Mouse (Mus musculus) neural tube, embryonic 13.5 days (tissue): ENCODE results near the gene Trnp1. TPM values are rescaled to one million over a fixed set of nuclear protein-coding genes. Genes with fewer than 3 reads are reported as not detected.
"Not testable (repeated sequence)": the region's sequence is repeated elsewhere in the genome, so short reads cannot be mapped to it uniquely, and the experiment has no call there.

Experiments
- ATAC-seq: fragments of 200-750 bp; cut with Nextera tagmentation; 2 replicates; pipeline ENCODE4 v1.8.0; 2017; ENCODE audit warnings: low read depth, mild to moderate bottlenecking, moderate TSS enrichment, moderate library complexity
- H3K27ac ChIP-seq: fragments of 300-500 bp; sonication (generic); replicated peaks from 2 replicates; pipeline ENCODE4 v1.5.1; 2015; ENCODE audit warnings: moderate library complexity, mild to moderate bottlenecking, inconsistent platforms
- H3K27me3 ChIP-seq: fragments of 300-500 bp; sonication (generic); 2 replicates; pipeline ENCODE4 v1.6.1; 2015; ENCODE audit warnings: mild to moderate bottlenecking, inconsistent platforms
- H3K36me3 ChIP-seq: fragments of 300-500 bp; sonication (generic); 2 replicates; pipeline ENCODE4 v1.6.1; 2015; ENCODE audit warnings: mild to moderate bottlenecking, inconsistent platforms
- H3K4me1 ChIP-seq: fragments of 300-500 bp; sonication (generic); replicated peaks from 2 replicates; pipeline ENCODE4 v1.6.1; 2015; ENCODE audit warnings: inconsistent platforms
- H3K4me2 ChIP-seq: fragments of 300-500 bp; sonication (generic); 2 replicates; pipeline ENCODE4 v1.6.1; 2015; ENCODE audit warnings: inconsistent platforms, mild to moderate bottlenecking, moderate library complexity
- H3K4me3 ChIP-seq: fragments of 300-500 bp; sonication (generic); 2 replicates; pipeline ENCODE4 v1.5.1; 2015; ENCODE audit warnings: mild to moderate bottlenecking, inconsistent platforms
- H3K9ac ChIP-seq: fragments of 300-500 bp; sonication (generic); 2 replicates; pipeline ENCODE4 v1.6.1; 2015; ENCODE audit warnings: moderate library complexity, mild to moderate bottlenecking, inconsistent platforms
- H3K9me3 ChIP-seq: fragments of 300-500 bp; sonication (generic); 2 replicates; pipeline ENCODE4 v1.6.1; 2016; ENCODE audit warnings: inconsistent platforms
- WGBS: fragments of 180-500 bp; shearing (Covaris S2); methylation state at CpG from one replicate; pipeline ENCODE4 v1.1.7; 2015; 5-methylcytosine and 5-hydroxymethylcytosine counted together
- polyA plus RNA-seq: library from polyadenylated mRNA; unstranded; fragments of >200 nt; fragmentation: Nextera tagmentation; extraction: Ambion mirVana; gene quantifications from 2 replicates; pipeline ENCODE4 v1.2.1, GENCODE M21; 2015

The Trnp1 gene
- 5.0 and 6.7 TPM in 2 replicates for polyA plus RNA-seq

DNA sequence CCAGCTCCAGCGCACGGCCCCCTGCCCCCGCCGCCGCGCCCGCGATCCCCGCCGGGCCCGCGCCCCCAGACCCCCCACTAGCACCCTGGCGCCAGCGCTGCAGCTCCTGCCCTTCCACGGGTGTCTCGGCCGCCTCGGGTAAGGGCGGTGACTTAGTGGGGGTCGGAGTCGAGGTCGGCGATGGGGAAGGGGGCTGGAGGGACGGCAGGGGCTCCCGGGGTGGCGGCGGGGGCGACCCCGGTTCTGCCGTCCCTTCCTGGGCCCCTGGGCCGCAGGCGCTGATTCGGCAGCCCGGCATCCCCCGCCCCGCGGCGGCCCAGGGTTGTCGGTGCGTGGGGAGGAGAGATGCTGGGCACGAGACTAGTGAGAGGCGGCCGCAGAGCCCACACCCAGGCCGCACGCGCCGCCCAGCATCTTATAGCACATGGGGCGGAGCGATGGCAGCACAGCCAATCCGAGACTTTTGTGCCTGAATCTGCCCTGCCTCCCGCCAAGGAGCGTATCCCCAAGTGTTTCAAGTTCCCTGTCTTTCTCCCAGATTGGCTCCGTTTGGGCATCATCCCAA is at the start of gene Trnp1:
Gene Trnp1 (minus strand): TSS at position 391 of the 565 bp plus-strand sequence.
- H3K4me2 ChIP-seq, result peak within 1 kb of the TSS; percentile 98
- H3K27me3 ChIP-seq, result peaks cover 94% of the 10 kb centered on the region
- peak within 1 kb of the TSS; percentile 63 for H3K4me3 ChIP-seq
- WGBS, result under 1% methylated on average over 52 of the region's 53 CpGs
- ATAC-seq, result peak; percentile 93
- no peak within 1 kb of the TSS for H3K27ac ChIP-seq
- no peaks in the 10 kb centered on the region for H3K36me3 ChIP-seq
- peaks cover 32% of the 10 kb centered on the region for H3K4me1 ChIP-seq
- peak within 1 kb of the TSS; percentile 78 for H3K9ac ChIP-seq
- no peaks in the 10 kb centered on the region for H3K9me3 ChIP-seq

DNA sequence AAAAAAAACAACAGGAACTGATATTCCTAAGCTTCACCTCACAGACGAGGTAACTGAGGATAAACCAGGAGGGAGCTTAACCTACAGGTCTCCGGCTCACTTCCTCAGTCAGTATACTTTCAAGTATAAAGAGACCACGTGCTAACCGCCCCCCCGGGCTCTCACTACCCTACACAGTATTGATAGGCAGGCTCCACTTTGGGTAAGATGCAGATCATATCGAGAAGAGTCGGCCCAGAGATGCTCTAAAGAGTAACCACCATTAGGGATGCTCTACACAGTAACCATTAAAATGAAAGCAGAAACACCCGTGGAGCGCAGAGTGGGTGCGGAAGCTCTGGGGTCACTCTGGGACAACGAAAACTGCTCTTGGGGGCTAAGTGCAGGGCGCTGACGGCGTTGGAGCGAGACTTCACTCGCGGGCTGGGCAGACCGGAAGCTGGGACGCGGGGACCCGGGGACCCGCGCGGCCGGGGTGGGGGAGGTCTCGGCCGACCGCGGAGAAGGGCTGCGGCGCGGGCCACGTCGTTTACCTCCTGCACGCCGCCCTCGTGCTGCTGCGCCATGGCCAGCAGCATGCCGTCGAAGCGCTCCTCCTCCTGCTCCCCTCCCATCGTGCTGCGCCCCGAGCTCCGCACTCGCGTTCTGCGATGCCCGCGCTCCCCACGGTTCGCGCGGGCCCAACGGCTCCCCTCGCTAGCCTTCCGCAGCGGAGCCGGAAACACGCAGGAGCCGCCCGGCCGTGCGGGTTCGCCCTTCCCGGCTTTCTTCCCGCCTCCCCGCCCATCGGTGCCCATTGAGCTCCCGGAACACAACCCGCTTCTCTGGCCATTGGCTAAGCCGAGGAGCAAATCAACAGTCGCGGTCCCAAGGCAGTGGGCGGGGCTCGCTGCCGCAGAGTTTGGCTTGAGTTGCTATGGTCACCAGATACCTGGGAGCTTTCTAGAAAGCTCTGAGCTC is 47.2 kb upstream of the Trnp1 start, which contains the start of gene Nudc:
Gene Nudc (minus strand): TSS at position 725 of the 960 bp plus-strand sequence.
- ATAC-seq, result peak; percentile 99
- WGBS, result under 1% methylated on average over 59 of the region's 77 CpGs
- Histone ChIP-seq H3K4me2 (peak within 1 kb of the TSS; percentile 71), H3K27me3 (no peaks in the 10 kb centered on the region), H3K4me3 (peak within 1 kb of the TSS; percentile 83), H3K9me3 (no peaks in the 10 kb centered on the region), H3K27ac (peak within 1 kb of the TSS; percentile 77), H3K9ac (peak within 1 kb of the TSS; percentile 78), H3K4me1 (peaks cover 24% of the 10 kb centered on the region), H3K36me3 (peaks cover 29% of the 10 kb centered on the region)

DNA sequence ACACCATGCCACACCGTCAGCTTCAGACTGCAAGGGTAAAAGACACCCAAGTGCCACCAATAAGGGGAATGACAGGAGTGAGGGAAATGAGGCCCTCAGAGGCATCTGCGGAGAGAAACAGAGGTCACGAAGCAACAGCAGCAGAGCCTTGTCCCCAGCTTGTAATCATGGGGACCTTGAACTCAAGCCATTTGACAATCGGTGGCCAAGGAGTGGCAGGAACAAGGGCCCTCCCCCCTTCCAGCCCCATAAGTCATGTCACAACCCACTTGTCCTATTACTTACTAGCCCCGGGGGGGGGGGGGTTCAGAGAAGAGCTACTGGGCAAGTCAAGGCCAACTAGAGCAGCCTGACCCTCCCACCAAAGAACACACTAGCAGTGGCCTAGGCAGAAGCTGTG is 38.3 kb upstream of the Trnp1 start:
- Histone ChIP-seq H3K9ac (no peak overlapping the region), H3K36me3 (peaks cover 96% of the 10 kb centered on the region), H3K27ac (no peak overlapping the region), H3K4me1 (no peaks in the 10 kb centered on the region), H3K27me3 (no peaks in the 10 kb centered on the region), H3K9me3 (no peaks in the 10 kb centered on the region), H3K4me3 (no peak overlapping the region), H3K4me2 (no peak overlapping the region)
- WGBS, result 90% methylated on average over 5 of the region's 5 CpGs
- ATAC-seq, result no peak

DNA sequence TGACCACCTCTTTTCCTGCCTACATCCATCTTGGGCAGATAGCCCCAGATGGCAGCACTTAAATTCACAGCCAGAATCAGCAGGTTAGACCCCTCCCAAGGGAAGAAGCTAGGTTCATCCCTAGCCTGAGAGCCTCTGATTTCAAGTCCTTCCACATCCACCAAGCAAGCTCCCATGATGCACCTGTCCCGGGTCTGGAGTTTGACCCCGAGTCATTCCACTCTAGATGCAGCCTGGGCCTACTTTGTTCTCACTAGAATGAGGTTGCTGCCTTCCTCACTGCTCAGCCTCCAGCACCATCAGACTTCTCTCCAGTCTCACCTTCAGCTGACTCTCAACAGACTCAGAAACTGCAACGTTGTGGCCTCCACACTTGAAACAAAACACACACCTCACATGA is 37.7 kb upstream of the Trnp1 start:
- ATAC-seq, result no peak
- Histone ChIP-seq H3K27me3 (no peaks in the 10 kb centered on the region), H3K36me3 (peaks cover 96% of the 10 kb centered on the region), H3K27ac (no peak overlapping the region), H3K4me1 (no peaks in the 10 kb centered on the region), H3K4me3 (no peak overlapping the region), H3K4me2 (no peak overlapping the region), H3K9ac (no peak overlapping the region), H3K9me3 (no peaks in the 10 kb centered on the region)
- 85% methylated on average over 3 of the region's 3 CpGs for WGBS

DNA sequence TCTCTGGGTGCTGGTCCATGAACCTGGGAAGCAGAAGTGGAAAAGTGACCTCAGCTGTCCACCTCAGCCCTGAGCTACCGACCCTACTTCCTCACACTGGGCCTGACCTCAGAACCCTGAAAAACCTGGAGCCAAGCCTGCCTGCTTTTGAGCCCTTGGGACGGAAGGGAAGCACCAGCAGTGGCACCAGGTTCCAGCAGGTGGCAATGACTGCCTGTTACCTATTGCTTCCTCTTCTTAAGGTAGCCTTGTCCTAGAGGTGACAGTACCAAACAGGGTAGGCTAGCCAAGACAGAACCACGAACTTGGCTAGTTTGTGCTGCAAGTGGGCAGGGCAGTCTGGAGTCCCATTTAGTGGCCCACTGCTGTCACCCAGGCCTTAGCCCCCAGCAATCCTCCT is 34.4 kb upstream of the Trnp1 start:
- Histone ChIP-seq H3K27ac (no peak overlapping the region), H3K36me3 (peaks cover 94% of the 10 kb centered on the region), H3K9ac (no peak overlapping the region), H3K4me1 (no peaks in the 10 kb centered on the region), H3K4me2 (no peak overlapping the region), H3K27me3 (no peaks in the 10 kb centered on the region), H3K9me3 (no peaks in the 10 kb centered on the region), H3K4me3 (no peak overlapping the region)
- WGBS, result 89% methylated on average over 3 of the region's 3 CpGs
- ATAC-seq, result no peak

DNA sequence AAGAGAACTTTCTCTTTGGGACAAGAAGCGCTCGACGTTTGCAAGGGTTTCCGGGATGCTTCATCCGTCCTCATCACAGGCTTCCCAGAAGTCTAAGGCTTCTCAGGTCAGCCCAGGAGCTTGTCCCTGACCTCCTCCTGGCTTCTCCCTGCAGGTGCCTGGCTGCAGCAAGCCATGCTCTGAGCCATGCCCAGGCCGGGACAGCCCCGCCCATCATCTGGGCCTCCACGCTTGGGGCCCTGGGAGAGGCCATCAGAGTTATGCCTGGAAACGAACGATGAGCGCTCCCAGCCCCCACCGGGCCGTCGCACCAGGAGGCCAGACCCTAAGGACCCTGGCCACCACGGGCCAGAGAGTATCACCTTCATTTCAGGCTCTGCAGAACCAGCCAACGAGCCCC is 29.4 kb upstream of the Trnp1 start:
- no peak for ATAC-seq
- 74% methylated on average over 14 of the region's 16 CpGs for WGBS

DNA sequence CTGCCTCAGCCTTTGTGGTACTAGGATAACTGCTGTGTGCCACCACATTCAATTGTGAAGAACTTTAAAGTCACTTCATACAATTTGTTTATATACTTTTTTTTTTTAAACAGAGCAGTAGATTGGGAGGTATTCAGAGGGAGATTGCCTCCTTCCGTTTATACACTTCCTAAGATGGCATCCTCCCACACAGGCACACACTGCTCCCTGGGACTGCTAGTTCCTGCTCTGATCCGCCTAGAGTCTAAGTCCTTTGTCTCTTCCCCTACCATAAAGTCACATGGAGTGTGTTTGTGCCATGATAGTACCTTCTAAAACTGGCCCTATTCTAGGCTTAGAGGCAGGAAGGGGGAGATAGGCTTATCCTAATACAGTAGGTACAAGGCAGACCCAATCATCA is 23.2 kb upstream of the Trnp1 start:
- no peak overlapping the region for H3K4me3 ChIP-seq
- WGBS, result 61% methylated on average over 2 of the region's 2 CpGs
- no peak overlapping the region for H3K4me2 ChIP-seq
- no peaks in the 10 kb centered on the region for H3K9me3 ChIP-seq
- peaks cover 9% of the 10 kb centered on the region for H3K4me1 ChIP-seq
- no peak overlapping the region for H3K27ac ChIP-seq
- ATAC-seq, result no peak
- H3K9ac ChIP-seq, result no peak overlapping the region
- no peaks in the 10 kb centered on the region for H3K36me3 ChIP-seq
- H3K27me3 ChIP-seq, result peaks cover 57% of the 10 kb centered on the region

More for the DNA sequence above, 29.4 kb upstream of the Trnp1 start:
- H3K4me1 ChIP-seq, result no peaks in the 10 kb centered on the region
- H3K9me3 ChIP-seq, result no peaks in the 10 kb centered on the region
- no peaks in the 10 kb centered on the region for H3K27me3 ChIP-seq
- H3K9ac ChIP-seq, result no peak overlapping the region
- no peak overlapping the region for H3K4me3 ChIP-seq
- no peak overlapping the region for H3K4me2 ChIP-seq
- no peak overlapping the region for H3K27ac ChIP-seq
- peaks cover 47% of the 10 kb centered on the region for H3K36me3 ChIP-seq

DNA sequence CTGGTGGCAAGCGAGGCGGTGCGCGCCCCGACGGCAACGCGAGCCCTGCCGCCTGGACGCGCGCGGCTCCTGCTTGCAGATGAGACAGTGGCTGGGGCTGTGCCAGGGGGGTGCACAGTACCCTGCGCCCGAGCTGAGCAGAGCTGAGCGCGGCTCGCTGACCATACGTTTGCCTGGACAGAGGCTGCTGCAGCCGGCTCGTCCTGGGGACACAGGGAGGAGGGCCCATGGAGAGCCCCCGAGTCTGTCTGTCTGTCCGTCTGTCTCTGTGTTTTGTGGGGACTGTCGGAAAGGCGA is 21.0 kb upstream of the Trnp1 start:
- ATAC-seq, result no peak
- Histone ChIP-seq H3K4me2 (peak overlapping the region; percentile 47), H3K4me3 (peak overlapping the region; percentile 30), H3K9ac (no peak overlapping the region; the same call in 1 of the 2 replicates), H3K36me3 (no peaks in the 10 kb centered on the region), H3K9me3 (no peaks in the 10 kb centered on the region), H3K27ac (no peak overlapping the region), H3K27me3 (peaks cover 65% of the 10 kb centered on the region), H3K4me1 (peaks cover 9% of the 10 kb centered on the region)
- 4% methylated on average over 25 of the region's 25 CpGs for WGBS

DNA sequence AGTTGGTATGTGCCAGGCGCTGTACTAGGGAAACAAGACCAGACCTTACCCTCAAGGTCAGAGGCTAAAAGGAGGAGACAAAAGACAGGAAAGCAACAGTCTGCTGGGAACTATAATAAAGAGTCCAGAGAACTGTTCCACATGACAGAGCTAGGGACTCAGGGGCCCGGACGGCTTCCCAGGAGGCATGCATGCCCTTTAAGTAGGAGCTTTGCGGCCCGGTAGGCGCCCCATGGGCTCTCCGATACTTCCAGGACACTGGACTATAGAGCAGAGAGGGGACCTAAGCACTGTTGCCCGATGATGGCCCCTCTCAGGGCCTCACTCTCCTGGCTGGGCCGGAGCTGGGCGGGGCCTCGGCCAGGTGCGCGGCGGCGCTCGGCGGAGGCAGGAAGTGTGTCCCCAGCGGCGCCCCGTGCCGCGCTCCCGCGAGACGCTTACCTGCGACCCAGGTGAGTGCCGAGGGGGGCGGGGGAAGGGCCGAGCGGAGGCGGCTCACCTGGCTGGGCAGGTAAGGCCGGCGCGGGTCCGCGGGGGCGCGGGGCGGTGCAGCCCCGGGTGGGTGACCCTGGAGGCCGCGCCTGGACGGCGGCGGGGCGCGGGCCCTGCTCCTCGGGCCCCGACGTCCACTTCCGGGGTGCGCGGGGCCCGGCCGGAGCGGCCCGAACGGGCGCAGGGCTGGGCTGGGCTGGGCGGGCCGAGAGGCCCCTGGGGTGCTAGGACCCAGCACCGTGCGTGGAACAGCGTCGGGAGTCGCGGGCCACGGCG is 20.4 kb upstream of the Trnp1 start, which contains the start of gene Kdf1:
Gene Kdf1 (plus strand): TSS at position 363 of the 768 bp plus-strand sequence.
- peaks cover 65% of the 10 kb centered on the region for H3K27me3 ChIP-seq
- 5% methylated on average over 53 of the region's 69 CpGs for WGBS

DNA sequence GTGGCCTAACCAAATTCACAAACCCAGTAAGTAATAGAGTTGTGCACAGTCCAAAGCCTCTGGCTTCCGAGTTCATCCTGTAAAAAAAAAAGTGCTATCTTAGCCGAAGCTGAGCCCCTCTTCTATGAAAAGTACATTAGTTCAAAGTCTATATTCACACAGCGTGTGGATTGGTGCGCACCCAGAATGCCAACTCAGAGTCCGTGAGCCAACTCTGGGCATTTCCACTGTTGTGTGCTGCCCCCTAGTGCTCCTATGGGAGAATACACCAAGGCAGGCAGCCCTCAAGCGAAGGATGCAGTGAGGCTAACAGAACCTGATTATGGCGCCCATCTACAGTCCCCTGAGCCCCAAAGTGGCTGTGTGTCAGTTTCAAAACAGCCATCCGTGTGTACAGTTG is 14.6 kb upstream of the Trnp1 start:
- Histone ChIP-seq H3K36me3 (no peaks in the 10 kb centered on the region), H3K9ac (no peak overlapping the region), H3K4me2 (no peak overlapping the region), H3K4me1 (no peaks in the 10 kb centered on the region), H3K9me3 (no peaks in the 10 kb centered on the region), H3K4me3 (no peak overlapping the region), H3K27me3 (peaks cover 28% of the 10 kb centered on the region), H3K27ac (no peak overlapping the region)
- peak; percentile 56 for ATAC-seq
- WGBS, result 8% methylated on average over 8 of the region's 8 CpGs

More for the DNA sequence above, 20.4 kb upstream of the Trnp1 start, which contains the start of gene Kdf1:
- Histone ChIP-seq H3K9ac (no peak within 1 kb of the TSS; the same call in 1 of the 2 replicates), H3K9me3 (no peaks in the 10 kb centered on the region), H3K36me3 (no peaks in the 10 kb centered on the region), H3K4me3 (peak within 1 kb of the TSS; percentile 30), H3K4me2 (peak within 1 kb of the TSS; percentile 47), H3K27ac (no peak within 1 kb of the TSS), H3K4me1 (peaks cover 9% of the 10 kb centered on the region)
- ATAC-seq, result no peak

DNA sequence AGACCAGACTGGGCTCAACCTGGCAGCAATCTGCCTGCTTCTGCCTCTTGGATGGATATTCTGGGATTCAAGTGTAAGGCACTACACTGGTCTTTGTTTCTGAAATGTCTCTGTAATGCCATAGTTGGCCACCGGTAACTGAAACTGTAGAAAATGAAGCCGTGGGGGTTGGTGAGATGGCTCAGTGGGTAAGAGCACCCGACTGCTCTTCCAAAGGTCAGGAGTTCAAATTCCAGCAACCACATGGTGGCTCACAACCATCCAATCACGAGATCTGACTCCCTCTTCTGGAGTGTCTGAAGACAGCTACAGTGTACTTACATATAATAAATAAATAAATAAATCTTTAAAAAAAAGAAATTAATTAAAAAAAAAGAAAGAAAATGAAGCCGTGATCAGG is 14.2 kb upstream of the Trnp1 start:
- not testable (repeated sequence) for H3K4me3 ChIP-seq, H3K9ac ChIP-seq, H3K27ac ChIP-seq, H3K36me3 ChIP-seq, H3K4me2 ChIP-seq, H3K4me1 ChIP-seq, H3K9me3 ChIP-seq, ATAC-seq
- WGBS, result 48% methylated on average over 5 of the region's 5 CpGs
- peaks cover 25% of the 10 kb centered on the region for H3K27me3 ChIP-seq

DNA sequence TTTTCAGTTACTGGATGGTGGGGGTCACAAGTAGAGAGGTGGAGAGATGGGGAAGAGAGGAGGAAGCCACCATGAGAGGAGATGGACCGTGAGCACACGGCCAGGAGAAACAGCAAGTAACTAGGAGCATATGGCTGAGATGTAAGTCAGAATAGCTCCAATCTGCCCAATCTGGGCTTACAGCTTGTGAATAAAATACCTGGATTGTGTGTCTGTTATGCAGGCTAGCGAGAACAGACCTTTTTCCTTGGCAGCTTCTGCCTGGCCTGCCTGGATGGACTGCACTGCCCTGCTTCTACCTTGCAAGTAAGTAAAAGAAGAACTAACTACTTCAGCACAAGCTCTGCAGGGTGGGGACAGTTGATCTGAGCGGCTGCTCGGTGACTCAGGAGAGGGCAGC is 12.7 kb upstream of the Trnp1 start:
- H3K4me3 ChIP-seq, result no peak overlapping the region
- no peak for ATAC-seq
- H3K27me3 ChIP-seq, result peaks cover 25% of the 10 kb centered on the region
- H3K9ac ChIP-seq, result no peak overlapping the region
- no peak overlapping the region for H3K27ac ChIP-seq
- no peak overlapping the region for H3K4me2 ChIP-seq
- WGBS, result 80% methylated on average over 5 of the region's 5 CpGs
- H3K36me3 ChIP-seq, result no peaks in the 10 kb centered on the region
- no peaks in the 10 kb centered on the region for H3K9me3 ChIP-seq
- no peaks in the 10 kb centered on the region for H3K4me1 ChIP-seq
